Mouse (Mus musculus): ENCODE measurements around the gene Rpl36. TPM values are rescaled to one million over a fixed set of nuclear protein-coding genes. Genes with fewer than 3 reads are reported as not detected.

The Rpl36 gene
- total RNA-seq (2021): 100 to 1,000 TPM; 482 to 579 TPM
- long read RNA-seq, experiment 1, transcript Rpl36-201 (4 exons, 383 nt): major isoform, 253 of 288 reads
- long read RNA-seq, experiment 1, partial matches to known transcripts: 33 of 288 reads
- long read RNA-seq, experiment 1, other reads (novel, unspliced or antisense): 2 of 288 reads
- long read RNA-seq, experiment 2, transcript Rpl36-201 (4 exons, 383 nt): major isoform, 310 of 370 reads
- long read RNA-seq, experiment 2, partial matches to known transcripts: 53 of 370 reads
- long read RNA-seq, experiment 2, other reads (novel, unspliced or antisense): 7 of 370 reads

DNA sequence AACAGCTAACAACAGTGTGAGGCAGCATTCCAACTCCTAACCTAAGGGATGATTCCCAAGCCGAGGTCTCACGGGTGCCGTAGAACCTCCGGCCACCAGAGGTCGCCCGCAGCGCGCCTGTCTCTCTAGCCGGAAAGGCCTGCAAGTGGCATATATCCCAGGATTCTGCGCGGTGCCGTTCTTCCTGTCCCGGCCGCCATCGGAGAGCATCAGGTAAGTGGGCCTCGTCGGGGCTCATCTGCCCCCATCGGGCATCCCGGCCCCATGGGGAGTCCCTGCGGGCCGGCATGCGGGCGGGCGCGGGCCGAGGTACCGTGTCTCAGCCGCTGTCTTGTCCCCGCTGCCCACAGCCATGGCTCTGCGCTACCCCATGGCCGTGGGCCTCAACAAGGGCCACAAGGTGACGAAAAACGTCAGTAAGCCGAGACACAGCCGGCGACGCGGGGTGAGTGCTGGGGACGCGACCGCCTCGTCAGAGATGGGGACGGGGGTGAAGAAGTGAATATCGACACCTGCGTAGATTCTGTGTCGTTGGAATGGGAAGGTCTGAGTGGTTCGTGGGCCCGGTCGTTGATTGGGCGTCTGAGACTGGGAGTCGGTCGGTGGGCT is at the start of gene Rpl36:
TSS of gene Rpl36 (plus strand) at position 181 of the 609 bp plus-strand sequence.
- intact Hi-C loops (cut with DNase I): loop anchor here (5.0 kb wide), 2 partner anchors 54 to 144 kb away; partner anchors contain the start of gene Nrtn
- DNase-seq: peak; percentile 94

DNA sequence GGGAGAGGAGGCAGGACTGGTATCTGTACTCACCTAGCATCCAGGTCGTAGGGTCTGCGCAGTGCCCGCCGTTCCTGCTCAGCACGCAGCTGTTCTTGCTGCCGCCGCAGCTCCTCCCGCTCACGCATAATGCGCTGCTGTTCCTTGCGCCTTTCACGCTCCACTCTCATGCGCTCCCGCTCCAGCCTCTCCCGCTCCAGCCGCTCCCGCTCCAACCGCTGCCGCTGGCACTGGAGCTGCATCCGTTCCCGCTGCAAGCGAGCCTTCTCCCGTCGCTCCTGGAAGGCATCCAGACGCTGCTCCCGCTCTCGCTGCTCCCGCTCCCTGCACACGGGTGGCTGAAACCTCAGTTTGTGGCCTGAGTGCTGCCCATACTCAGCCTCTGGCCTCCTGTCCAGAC is 46.9 kb upstream of the Rpl36 start:
- intact Hi-C loops (cut with DNase I): no loop called here
- no peak for DNase-seq

DNA sequence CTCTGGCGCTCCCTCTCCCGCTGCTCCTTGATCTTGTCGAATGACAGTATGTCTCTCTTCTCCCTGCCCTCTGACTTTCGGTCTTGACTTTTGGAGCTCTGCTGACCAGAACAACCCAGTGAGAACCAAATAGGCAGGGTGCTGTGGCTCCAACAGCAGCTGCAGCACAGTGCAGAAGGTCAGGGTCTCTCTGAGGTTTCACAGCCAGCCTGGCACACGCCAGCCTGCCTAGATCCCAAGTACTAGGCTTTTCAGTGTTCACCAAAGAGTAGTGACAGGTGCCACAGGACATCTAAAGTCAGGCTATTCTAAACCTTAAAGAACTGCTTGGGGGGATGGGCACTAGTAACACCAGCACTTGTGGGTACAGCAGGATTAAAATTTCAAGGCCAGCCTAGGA is 46.3 kb upstream of the Rpl36 start:
- DNase-seq: no peak
- intact Hi-C loops (cut with DNase I): no loop called here

DNA sequence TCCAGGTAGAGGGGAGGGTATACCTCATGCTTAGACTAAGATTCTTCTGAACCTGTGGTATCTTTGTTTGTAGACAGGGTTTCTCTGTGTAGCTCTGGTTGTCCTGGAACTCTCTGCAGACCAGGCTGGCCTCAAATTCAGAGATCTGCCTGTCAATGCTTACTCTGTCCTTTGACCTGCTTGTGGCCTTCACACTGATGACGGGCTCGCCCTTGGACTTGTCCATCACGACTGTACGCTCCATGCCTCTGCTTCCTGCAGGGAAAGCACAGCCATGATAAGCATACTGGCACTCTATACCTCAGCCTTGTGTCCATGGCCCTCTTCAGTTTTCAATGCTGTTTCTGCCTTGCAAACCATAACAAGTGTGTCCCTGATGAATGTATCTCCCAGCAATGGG is 45.8 kb upstream of the Rpl36 start:
- no peak for DNase-seq
- intact Hi-C loops (cut with DNase I): no loop called here

DNA sequence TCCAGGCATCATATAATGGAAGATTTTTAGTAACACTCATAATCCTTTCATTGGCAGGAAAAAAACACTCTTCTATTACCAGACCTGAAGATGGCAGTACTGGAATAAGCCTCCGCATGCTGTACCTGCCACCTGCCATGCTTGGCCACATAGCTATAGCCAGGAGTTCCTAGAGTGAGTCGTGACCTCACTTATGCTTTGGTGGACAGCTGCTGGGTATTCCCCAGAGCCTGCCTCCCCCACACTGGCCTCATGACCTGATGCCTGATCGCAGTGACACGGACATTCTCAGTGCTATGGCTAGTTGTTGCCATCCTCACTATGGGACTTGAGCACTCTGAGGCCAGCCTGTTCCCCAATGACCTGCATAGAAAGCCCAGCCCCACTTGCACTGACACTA is 42.9 kb upstream of the Rpl36 start:
- DNase-seq: no peak

DNA sequence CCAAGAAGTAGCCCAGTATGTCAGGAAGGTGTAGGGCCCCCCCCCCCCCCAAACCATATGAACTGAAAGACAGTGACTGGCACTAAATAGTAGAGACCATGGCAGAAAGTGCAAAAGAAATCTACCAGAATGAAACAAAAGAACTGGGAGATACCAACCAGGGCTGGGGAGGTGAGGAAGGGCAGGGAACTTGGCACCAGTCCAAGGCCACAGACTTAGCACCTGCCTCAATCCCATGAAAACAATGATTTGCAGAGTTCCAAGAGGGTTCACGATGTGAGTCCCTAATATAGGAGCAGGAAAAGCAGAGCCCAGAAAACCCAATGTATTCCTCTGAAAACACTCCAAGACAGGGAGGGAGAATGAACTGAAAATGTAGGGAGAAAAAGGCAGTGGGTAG is 41.1 kb upstream of the Rpl36 start:
- intact Hi-C loops (cut with DNase I): no loop called here
- DNase-seq: no peak

More for the DNA sequence above, 42.9 kb upstream of the Rpl36 start:
- intact Hi-C loops (cut with DNase I): no loop called here

DNA sequence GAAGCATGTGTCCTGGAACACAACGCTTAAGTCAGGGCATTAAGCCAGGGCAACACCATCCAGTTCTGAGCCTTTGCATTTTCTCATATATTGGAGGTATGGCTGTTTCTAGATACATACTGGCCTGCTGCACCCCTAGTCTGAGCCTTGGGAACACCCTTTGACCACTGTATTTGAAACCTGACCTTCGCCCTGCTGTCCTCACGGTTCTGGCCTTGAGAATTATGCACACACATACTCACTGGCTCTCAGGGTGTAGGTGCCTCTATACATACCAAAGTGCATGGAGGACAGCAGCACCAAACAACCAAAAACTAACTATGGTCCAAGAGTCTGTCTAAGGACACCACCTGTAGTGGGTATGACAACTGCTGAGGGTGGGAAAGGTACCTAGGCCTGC is 40.3 kb upstream of the Rpl36 start:
- DNase-seq: no peak
- intact Hi-C loops (cut with DNase I): no loop called here

DNA sequence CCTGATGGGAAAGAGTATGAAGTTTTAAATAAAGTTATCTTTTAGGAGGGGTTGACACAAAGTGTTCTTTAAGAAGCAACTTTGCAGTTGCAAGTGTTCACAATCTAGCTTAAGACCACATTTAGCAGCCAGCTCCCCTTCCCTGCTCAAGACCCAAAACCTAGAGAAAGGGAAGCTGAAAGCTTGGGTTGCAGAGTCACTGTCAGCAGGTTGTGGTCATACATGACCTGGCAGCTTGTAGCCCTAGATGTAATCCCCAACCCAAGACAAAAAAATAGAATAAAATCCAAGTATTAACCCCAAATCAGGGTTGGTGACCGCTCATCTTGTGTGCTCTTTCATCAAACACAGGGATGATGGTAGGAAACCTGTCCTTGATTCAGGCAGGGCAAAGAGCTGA is 30.1 kb upstream of the Rpl36 start:
- DNase-seq: no peak
- intact Hi-C loops (cut with DNase I): no loop called here

DNA sequence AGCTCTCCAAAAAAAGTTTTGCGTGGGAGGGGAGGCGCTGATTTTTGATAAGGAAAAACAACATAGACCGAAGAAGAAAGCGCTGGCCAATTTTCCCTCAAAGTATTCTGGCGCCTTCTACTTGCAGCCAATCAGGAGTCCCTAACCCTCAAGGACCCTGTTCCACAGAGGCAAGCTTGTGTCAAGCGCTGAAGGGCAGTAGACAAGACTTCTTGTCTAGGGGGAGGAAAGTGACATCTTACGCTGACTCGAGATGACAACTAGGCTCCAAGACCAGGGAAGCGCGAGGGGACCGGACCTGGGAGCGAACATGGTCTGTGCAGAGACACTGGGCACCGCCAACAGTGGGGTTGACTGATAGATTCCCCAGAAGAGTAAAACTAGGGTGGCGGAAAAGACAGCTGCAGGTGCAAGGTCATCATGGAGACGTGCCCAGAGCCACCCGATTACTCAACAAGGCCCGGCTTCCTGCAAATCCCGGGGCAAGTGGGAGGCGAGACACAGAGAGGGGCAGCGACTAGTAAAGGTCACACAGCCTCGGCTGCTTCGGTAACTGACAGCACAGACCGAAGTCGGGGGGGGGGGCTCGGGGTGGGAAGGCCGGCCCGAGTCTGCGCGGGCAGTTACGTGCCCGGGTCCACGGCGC is 29.5 kb upstream of the Rpl36 start:
- intact Hi-C loops (cut with DNase I): no loop called here
- DNase-seq: peak in 1 of 2 experiments; percentile 50

DNA sequence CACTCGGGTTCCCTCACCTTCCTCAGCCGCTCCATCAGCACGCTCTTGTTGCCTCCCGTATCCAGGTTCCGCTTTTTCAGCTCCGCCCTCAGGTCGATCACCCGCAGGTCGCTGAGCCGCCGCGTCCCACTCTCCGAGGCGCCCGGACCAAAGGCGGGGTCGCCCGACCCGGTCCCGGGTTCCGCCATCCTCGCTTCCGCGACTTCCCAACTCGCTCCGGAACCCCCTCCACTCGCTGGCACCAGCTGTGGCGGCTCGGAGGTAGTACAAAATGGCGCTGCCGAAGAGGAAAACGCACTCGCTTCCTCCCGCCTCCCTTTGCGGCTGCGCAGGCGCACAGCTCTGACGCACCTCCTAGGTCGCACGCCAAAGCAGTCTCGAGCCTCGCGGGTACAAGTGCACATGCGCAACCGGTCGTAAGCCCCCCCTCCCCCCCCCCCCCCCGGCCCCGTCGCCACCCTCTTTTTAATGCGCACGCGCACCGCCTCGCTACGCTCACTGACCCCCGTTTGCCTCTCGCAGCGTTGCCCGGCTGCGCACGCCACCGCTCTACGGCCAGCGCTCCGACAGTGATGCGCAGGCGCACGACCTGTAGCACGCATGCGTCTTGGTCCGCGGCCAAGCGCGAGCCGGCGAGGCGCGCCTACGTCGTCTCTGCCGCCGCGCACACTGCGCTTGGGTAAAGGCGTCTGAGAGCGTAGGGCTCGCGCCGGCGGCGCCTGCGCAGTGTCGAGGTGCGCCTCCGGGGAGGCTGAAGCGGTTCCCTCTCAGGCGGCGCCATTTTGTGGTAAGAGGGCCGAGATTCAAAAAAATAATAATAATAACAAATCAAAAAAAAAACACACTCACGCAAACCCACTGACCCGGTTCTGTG is 28.7 kb upstream of the Rpl36 start, which contains the start of the genes Safb2 and Safb:
TSS of gene Safb2 (minus strand) at position 329 of the 874 bp plus-strand sequence.
TSS of gene Safb (plus strand) at position 569 of the 874 bp plus-strand sequence.
- intact Hi-C loops (cut with DNase I): no loop called here

DNA sequence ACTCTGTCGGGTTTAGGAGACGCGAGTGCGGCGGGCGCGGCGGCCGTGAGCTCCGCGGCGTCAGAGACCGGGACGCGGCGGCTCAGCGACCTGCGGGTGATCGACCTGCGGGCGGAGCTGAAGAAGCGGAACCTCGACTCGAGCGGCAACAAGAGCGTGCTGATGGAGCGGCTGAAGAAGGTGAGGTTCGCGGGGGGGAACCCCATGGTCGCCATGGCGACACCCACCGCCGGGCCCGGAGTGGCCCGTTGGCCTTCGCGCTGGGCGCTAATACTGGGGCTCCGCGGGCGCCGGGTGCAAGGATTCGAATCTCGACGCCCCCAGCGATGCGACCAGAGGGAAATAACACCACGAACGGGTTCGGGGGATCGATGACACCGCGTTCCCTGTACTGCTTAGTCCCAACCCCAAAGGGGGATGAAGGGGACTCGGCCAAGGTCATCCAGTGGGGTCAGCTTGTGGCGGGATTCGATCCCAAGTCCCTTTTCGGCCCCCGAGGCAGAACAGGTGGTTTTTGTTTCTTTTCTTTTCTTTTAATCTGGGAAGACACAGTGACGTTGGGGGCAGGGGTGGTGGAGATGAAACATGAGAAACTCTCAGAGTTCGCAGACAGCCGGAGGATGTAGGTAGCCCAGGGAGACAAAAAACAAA is 27.9 kb upstream of the Rpl36 start:
- DNase-seq: peak; percentile 34 to 56
- intact Hi-C loops (cut with DNase I): no loop called here

More for the DNA sequence above, 28.7 kb upstream of the Rpl36 start, which contains the start of the genes Safb2 and Safb:
- peak; percentile 98 to 99 for DNase-seq

DNA sequence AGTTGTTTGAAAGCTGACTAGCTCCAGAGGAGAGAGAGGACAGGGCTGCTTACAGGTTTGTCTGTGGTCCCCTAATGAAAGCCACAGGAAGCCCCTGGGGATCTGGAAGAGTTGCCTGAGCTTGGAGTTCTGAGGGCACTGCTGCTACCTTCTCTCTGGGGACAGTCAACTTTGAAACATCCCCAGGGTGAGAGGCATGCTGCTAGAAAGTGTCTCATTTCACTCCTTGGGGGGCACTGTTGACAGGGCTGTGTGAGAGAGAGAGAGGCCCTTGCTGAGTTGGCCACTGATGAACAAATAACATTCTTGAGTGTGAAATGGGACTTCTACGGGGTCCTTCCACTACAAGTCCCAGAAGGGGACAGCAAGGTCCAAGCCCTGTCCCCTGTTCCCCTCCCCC is 25.4 kb upstream of the Rpl36 start:
- no peak for DNase-seq
- intact Hi-C loops (cut with DNase I): no loop called here

DNA sequence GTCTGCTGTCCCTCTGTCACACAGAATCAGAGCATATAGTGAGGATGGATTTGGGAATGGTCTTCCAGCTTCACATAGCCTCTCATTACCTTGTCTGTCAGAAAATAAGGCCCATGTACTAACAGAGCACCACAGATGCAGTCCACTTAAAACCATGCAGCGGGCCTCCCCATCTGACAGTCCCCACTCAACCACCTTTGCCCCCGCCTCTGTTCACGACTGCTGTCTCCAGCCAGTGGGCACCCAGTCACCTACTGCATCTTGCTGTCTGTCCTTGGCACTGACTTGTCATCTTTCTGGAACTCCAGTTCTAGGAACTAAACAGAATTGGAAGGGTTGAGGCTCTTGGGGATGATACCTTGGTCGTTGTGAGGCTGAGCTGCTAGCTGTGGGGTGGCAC is 24.3 kb upstream of the Rpl36 start:
- intact Hi-C loops (cut with DNase I): no loop called here

DNA sequence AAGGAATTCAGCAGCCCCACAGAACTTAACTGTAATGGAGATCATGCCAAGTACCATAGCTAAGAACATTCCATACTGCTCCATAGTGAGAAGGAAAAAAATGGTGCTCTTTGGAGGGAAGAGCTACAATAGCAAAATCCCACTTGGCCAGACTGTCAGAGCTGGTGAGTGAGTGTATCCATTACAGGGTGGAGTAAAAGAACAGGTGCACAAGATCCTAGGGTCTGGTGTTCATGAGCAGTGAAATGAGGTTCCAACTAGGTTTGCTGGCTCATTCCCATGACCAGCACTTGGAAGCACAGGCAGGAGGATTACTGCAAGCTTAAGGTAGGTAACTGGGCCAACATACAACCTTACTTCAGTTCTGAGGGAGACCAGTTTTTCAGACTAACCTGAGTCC is 20.7 kb upstream of the Rpl36 start:
- intact Hi-C loops (cut with DNase I): loop anchor here (2.0 kb wide), 1 partner anchor 14 kb away; no protein-coding TSS in a partner anchor
- DNase-seq: no peak

More for the DNA sequence above, 24.3 kb upstream of the Rpl36 start:
- DNase-seq: no peak

DNA sequence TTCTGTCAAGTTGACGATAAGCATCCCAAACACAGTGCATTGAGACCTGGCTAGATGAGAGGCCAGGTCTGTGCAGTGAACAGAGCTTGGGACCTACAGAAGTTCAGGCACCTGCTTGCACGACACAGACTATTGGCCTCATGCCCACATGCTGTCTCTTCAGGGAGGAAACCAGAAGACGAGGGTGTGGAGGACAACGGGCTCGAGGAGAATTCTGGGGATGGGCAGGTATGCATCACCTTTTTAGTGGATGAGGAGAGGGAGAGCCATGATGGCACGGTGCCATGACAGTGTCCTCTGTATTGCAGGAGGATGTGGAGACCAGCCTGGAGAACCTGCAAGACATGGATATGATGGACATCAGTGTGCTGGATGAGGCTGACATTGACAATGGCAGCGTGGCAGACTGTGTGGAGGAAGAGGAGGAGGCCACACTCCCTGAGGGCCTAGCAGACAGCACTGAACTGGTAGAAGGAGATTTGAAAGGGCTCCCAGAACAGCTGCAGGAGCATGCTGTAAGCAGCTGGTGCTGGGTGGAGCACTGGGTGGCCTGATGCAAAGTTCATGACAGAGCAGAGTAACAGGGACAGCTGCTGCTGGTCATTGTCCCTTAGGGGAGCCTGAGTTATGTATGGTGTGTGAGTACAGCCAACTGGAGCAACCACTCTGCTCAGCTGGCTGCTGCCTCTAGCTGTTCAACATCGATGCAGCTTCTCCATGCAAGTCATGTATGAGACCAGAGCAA is 19.5 kb upstream of the Rpl36 start:
- DNase-seq: no peak
- intact Hi-C loops (cut with DNase I): loop anchor here (2.0 kb wide), 1 partner anchor 13 kb away; no protein-coding TSS in a partner anchor

DNA sequence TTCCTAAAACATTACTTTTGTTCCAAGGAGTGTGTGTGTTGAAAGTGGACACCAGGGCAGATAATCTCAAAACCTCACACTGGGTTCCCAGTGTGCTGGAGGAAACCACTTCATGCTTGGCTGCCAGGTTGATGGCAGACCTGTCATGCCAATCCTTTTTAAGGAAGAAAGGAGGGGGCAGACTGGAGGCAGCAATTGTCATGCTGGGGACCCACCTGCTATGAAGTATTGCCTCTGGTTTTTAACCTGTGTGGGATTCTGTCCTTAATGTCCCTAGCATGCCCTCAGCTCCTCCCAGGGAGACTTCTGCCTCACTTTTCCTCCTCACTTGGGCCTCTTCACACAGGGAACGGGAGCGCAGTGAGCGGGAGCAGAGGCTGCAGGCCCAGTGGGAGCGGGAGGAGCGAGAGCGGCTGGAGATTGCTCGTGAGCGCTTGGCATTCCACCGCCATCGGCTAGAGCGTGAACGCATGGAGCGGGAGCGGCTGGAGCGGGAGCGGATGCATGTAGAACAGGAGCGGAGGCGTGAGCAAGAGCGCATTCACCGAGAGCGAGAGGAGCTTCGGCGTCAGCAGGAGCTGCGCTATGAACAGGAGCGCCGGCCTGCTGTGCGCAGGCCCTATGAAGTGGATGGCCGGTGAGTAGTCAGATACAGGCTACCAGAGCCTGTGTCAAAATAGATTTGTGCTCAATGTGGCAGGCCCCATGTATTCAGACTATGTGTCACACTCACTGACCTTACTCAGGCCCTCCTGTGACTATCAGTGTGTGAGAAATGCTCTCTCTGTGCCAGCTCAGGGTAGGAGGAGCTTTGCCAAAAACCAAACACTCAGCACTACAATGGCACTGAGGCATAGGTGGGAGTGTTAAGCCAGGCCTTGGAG is 9.8 kb upstream of the Rpl36 start:
- no peak for DNase-seq
- intact Hi-C loops (cut with DNase I): no loop called here

DNA sequence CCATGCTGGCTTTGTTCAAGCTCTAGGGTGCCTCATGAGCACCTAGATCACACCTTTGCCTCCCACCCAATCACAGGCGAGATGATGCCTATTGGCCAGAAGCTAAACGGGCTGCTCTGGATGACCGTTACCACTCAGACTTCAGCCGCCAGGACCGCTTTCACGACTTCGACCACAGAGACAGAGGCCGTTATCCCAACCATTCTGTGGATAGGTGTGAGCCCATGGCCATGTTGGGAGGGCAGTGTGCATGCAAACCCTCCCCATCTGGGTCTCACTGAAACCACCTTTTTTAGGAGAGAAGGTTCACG is 9.2 kb upstream of the Rpl36 start:
- intact Hi-C loops (cut with DNase I): no loop called here
- DNase-seq: no peak

DNA sequence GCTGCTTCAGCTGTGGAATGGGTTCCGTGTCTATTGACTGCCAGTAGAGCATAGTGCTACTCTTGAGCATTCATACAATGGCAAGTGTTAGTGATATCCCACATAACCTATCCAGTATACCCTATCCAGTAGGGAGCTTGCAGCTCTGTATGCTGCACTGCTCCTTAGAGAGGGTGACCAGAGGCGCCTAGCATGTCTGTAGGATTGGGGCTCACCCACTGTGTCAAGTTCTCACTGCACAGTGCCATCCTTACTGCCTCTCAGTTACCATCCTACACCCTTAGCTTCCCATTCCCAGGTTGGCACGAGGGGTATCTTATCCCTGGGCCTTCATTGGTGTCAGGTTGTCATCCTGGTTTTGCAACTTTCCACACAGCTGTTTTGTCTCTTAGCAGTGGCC is 8.8 kb upstream of the Rpl36 start:
- no peak for DNase-seq
- intact Hi-C loops (cut with DNase I): no loop called here

All from gastrocnemius, postnatal 36 days (tissue).